Mouse (Mus musculus): ENCODE measurements around the gene Olfr1243.
"Not testable (repeated sequence)": the region's sequence is repeated elsewhere in the genome, so short reads cannot be mapped to it uniquely, and the experiment has no call there.

Gene Olfr1243

DNA sequence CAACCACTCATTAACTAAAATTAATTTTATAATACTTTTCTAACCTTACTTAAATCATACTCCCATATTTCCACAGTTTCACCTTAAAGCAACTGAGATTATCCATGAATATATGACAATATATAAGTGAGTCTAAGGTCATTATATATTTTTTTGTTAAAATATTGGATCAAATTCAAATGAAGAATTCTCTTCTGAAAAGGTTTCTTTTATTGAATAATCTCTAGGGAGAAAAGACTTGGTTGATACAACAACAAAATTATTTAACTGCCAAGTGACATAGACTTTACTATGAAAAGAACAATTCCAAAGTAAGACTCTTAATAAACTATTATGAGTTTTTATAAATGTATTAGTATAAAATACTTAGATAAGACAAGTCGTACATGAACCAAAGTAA lies at the start of gene Olfr1243:
TSS of gene Olfr1243 (minus strand) at position 101 of the 400 bp plus-strand sequence.
- no peak for DNase-seq (ENCODE audit: low spot score in 2 of 2)

GRCm38 (mm10) chr2:89578347-89578746 lies 47.1 kb upstream of the Olfr1243 start, which contains the start of gene Olfr1245:
Olfr1245 (minus strand) TSS chr2:89578447.
- DNase-seq (ENCODE audit: low spot score in 2 of 2), result no peak

DNA sequence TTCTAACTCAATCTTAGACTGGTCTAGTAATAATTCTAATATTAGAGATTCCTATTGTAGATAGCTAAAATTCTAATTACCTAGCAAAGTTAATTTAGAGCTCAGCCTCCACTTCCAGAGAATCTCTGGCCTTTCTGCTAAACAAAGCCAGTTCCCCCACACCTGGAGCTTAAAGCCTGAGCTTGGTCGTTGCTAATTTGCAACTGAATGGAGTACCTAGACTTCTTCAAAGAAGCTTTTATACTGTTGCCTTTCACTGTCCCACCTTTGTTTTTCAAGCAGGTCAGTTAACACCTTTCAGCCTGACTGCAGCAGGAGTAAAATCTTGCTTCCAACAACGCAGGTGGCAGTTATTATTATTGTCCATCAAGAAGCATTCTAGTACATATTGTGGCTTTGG lies 31.4 kb upstream of the Olfr1243 start:
- DNase-seq (ENCODE audit: low spot score in 2 of 2), result not testable (repeated sequence)

DNA sequence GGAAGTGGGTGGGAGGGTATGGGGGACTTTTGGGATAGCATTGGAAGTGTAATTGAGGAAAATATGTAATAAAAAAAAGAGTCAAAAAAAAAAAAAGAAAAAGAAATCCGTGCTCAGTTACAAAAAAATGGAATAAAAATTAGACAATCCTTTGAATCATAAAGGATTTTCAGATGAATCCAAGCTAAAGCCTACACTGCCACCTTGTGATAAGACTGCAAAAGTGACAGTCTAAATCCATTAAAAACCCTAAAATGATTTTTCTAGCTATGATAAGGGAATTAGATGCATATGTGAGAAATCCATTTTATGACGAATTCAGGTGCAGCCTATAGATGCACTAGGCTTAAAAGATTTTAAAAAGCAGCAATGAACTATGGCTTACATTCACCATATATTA lies 13.2 kb upstream of the Olfr1243 start:
- no peak for DNase-seq (ENCODE audit: low spot score in 2 of 2)

DNA sequence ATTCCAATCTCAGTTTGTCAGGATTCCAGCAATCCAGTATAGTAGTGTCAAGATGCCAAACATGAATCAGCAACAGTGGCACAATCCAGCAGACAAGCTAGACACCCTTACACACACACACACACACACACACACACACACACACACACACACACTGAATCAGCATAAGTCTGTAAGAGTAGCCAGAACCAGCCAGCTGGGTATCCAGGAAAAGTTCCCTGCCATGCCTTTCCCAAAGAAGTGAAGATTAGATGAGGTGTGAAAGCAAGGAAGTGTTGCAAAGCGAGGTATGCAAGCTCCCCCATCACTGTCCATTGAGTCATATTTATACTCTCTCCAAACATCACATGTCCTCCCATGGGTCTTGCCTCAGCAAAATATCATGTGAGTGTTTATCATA lies 8.6 kb upstream of the Olfr1243 start:
- DNase-seq (ENCODE audit: low spot score in 2 of 2), result no peak

- DNase-seq (ENCODE audit: low spot score in 2 of 2), result no peak
Measured at GRCm38 (mm10) chr2:89498235-89498634, 33.1 kb downstream of the Olfr1243 start, which contains the start of gene Olfr1242. Olfr1242 (minus strand) TSS chr2:89498335.

- no peak for DNase-seq (ENCODE audit: low spot score in 2 of 2)
Measured at GRCm38 (mm10) chr2:89487026-89487425, 44.3 kb downstream of the Olfr1243 start, which contains the start of gene Olfr1241. Olfr1241 (minus strand) TSS chr2:89487126.
